Mouse (Mus musculus) activated CD4-positive, CD25-positive, alpha-beta regulatory T cell, adult 4 months (primary cell): ENCODE data around the gene Mif4gd. TPM values are rescaled to one million over a fixed set of nuclear protein-coding genes. Genes with fewer than 3 reads are reported as not detected.

Experiments
- ATAC-seq: one replicate; pipeline ENCODE4 v1.8.0; 2017
- polyA plus RNA-seq, 2 experiments: library from polyadenylated mRNA; unstranded; fragments of 100-300 nt; shearing (Covaris generic); gene quantifications; one replicate each; pipeline ENCODE4 v1.2.1; 2017

Mif4gd gene
- polyA plus RNA-seq, 2 experiments from 2014 or later, result 230 to 231 TPM

DNA sequence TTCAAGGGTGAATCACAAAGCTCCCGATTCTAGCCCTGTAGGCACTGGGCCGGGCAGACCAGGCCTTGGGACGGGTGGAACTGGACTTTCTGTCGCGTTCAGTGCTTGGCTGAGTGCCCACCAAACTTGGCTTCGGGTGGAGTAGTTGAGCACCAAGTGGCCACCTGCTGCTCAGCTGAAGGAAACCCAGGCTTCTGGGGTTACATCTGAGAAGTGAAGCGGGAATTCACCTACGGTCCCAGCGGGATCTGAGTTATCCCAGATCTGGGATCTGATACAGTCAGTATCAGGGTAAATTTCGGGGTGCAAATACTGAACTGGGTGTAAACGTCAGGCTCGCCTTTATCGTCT, 735 bp downstream of the Mif4gd start:
- no peak for ATAC-seq

DNA sequence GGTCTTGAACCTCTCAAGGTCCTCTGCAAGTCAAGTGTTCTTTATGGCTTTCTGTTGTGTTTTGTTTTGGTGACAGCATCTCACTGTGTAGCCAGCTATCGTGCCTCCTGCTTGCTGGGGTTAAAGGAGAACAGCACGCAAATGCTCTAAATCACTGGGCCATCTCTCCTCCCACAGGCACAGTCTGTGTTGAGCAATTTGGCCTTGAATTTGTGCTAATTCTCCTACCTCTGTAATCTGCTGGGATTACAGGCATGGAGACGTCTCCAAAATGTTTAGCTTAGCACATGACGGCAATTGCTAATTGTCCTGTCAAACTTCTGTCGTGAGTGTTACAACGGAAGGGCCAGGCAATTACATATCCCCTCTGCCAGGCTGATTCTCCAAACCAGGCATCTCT, 1.6 kb downstream of the Mif4gd start:
- no peak for ATAC-seq

DNA sequence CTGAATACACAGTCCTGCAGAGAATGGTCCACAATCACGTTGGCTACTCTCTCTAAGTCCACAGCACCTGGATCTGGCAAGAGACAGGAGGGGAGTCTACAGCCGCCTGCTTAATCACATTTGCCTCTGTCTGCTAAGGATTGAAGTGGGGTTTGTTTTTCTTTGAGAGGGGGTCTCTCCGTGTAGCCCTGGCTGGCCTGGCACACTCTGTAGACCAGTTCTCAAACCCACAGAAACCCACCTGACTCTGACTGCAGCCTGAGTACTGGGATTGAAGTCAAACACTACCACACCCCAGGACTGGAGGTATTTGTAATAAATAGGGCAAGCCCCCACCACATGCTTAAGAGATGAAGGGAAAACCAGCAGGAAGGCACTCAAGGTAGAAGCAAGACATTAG, 3.2 kb downstream of the Mif4gd start:
- no peak for ATAC-seq

DNA sequence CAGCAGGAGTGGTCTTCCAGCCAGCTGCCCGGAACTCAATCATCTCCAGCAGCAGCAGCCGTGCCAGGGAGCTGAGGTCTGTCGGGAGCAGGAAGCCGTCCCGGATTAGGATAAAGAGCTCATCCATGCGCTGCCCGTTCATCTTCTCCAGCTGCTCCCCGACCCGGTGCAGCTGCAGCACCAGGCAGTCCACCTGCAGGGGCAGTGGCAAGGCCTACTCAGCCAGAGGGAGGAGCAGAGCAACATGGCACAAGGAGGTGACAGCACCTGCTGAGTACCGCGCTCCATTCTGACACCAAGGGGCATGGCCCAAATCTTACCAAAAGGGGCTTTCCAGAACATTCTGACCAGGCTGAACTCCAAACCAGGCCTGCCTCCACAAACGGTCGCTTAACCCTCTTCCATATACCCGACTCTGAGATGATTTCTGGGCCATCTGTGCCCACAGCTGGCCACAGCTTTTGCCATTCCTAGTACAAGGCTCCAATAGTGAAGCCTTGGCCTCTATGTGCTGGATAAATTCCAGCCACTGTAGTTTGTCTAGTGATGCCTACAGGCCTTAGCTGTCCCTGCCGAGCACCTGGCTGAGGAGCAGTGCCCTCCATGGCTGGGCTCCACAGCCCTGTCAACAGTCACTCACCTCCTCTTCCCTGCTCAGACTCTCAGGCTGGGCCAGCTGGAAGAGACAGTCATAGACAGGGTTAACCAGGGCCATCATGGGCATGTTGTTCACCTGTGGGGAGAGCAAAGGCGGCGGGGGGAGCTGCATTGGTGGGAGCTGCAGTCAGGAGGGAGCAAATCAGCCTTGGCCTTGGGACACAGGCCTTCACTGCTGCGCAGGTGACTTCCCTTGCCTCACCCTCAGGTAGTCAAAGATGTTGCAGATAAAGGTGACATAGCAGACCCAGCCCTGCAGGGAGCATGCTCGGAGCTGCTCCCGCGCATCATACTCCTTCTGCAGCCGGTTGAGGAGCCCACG, 4.1 kb downstream of the Mif4gd start:
- ATAC-seq, result no peak

DNA sequence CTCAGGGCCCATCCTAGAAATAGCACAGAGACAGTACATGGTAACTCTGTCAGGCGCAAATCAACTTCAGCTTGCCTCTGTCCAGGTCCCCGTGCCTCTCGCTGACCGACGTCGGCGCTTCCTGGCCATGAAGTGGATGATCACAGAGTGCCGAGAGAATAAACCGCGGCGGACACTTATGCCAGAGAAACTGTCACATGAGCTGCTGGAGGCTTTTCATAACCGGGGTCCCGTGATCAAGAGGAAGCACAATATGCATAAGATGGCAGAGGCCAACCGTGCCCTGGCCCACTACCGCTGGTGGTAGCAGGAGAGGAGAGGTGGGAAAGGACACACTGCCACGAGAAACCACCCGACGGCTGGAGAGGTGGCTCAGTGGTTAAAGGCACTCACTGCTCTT, 6.0 kb downstream of the Mif4gd start:
- no peak for ATAC-seq

DNA sequence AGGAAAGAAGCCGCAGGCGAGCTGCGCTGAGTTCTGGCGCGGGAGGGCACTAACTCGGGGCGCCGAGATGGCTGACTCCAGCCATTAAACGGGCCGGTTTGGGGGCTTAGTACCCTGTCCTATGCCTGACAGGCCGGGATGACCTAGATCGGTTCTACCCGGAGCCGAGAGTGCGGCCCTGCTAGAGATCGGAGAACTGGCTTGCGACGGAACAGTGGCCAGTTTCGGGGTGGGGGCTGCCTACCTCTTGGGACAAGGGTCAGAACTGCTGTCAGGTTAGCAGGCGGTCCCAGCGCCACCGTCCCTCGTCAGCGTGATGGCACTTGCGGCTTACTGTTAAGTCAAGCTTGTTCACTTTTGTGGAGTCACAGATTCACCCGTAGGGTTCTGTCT, 8.5 kb downstream of the Mif4gd start:
- ATAC-seq, result no peak

DNA sequence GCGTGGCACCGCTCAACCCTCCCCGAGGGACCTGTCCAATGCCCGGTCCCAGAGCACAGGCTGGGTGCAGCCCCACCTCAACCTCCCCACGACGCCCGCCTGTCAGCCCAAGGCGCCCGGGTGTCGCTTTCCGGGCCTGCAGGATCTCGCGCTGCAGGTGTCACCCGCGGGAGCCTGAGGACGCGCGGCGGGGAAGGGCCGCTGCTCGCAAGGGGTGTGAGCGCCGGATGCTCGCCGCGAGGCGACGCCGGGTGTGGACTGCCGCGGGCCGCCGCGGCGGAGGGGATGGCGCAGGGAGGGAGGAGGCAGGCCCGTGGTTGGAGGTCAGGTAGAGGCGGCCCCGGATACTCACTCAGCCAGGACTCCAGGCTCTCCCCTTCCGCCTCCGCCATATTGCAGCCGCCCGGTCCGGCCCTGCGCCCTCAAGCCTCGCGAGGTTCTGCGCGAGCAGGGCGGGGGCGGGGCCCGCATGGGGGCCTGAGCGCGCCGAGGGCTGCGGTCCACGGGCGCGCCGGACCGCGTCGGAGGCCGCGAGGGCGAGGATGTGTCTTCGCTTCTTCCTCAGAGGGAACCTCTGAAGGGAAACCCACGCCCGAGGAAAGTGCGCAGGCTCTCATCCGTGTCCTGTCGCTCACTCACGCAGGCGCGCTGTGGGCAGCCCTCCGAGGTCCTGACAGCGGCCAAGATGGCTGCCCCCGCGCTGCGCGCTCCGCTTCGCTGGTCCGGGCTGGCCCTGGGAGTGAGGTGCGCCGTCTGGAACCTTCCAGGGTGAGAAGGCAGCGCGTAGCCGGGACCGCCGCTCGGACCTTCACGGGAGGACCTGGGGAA, 9.1 kb downstream of the Mif4gd start, which contains the start of the genes Mrps7 and Gga3:
TSS of gene Mrps7 (plus strand) at position 450 of the 828 bp plus-strand sequence.
TSS of gene Gga3 (minus strand) at position 576 of the 828 bp plus-strand sequence.
- ATAC-seq, result peak; percentile 92

DNA sequence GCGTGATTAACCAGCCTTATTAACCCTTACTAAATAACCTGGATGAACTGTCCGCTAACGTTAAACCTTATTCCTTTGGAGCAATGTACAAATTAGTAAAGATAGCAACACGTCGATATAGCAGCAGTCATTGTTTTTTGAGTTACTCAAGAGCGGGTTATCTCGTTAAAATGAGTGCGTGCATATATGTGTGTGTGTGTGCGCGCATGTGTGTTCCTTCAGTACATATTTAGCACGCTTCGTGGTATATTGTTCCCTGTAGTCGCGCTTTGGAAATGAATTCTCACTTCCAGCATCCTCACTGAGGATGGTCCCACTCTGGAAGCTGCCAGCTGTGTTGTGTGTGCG, 9.7 kb downstream of the Mif4gd start:
- no peak for ATAC-seq

DNA sequence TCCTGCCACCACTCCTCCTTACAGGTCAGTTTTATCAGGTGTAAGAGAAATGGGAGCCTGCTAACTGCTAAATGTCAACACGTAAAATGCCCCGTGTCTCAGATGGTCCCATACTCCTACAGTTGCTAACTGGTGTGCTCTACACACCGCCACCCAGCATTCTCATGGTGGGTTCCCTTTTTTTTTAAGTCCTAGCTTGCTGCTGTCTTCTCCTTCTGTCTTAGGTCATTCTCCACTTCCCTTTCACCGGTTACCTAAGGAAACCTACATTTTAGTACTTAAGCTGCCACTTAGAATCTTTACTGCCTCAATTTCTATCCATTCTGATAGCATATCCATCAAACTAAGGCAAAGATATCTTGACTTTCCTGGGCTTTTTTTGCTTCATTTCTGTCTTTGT, 11.6 kb downstream of the Mif4gd start:
- no peak for ATAC-seq

DNA sequence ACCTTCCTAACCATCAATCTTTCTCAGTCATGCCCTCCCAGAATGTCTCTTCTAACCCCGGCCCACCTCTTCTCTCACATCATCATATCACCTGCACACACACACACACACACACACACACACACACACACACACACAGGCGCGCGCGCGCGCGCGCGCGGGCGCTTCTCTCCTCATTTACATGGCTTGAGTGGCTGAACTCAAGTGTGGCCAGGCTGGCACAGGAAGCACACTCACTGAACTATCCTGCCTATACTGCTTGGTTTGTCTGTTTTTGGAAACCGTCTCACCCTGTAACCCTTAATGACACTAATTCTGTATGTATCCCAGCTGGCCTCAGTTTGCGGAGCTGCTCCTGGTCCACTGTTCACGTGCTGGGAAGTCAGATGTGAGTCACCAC, 12.0 kb downstream of the Mif4gd start:
- ATAC-seq, result no peak

DNA sequence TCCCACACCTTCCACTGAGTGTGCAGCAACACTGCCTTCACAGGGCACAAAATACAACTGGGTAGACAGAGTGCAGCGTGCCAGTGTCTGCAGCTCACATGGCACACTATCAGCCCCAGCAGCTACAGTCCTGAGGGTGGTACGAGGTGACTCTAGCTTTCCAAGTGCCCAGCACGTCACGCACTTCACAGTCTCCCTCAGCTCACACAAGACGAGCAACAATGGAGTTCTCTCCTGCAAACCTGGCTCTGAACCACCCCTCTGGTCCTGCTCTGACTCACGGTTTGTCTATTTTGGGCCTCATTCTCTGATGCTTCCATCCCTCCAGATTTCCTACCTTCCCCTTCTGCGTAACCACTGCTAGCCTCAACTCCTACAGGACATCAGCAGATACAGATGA, 13.0 kb downstream of the Mif4gd start:
- no peak for ATAC-seq

DNA sequence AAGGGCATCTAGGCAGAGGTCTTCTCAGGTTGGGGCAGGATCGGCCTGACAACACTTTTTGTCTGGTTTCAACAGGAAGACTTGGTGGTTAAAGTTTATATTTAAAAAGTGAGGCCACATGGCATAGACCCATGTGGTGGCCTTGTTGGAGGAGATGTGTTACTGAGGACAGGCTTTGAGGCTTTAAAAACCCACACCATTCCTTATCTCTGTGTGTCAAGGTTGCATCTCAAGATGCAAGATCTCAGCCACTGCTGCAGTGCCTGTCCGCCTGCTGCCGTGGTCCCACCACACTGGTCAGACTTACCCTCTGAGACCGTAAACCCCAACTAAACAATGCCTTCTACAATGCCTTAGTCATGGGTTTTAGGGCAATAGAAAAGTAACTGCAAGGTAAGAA, 14.5 kb downstream of the Mif4gd start:
- ATAC-seq, result no peak

DNA sequence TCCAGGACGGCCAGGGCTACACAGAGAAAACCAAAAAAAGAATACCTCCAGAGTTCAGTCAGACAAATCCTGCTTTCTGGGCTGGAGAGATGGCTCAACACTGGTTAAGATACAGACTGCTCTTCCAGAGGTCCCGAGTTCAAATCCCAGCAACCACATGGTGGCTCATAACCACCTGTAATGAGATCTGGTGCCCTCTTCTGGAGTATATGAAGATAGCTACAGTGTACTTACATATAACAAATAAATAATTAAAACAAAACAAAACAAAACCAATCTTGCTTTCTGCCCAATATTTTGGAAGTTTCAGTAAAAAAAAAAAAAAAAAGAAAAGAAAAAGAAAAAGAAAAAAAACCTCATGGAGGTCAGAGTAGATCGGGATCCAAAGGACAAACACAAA, 17.6 kb downstream of the Mif4gd start:
- no peak for ATAC-seq

DNA sequence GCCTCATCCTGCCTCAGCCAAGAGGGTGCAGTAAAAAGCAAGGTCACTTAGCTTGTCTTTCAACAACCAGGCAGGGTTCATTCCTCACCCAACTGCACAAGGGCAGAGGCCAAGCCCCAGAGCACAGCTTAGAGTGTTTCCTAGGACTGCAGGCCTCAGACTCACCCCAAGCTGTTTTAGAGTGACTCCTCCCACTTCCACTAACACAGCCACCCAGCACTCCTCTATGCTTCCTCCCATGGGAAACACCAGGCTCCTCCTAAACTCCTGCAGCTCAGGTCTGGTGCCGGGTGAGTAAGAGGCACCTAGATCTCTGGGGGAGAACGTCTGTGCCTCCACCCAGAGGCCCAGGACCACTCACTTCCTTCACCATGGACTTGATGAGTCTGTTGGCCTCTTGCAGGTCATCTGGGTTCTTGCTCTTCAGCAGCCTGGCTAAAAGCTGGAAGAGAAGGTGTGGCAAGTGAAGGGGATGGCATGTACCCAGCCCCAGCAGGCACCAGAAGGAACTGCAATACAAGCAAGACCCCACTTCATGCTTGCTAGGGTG, 22.2 kb downstream of the Mif4gd start:
- no peak for ATAC-seq

DNA sequence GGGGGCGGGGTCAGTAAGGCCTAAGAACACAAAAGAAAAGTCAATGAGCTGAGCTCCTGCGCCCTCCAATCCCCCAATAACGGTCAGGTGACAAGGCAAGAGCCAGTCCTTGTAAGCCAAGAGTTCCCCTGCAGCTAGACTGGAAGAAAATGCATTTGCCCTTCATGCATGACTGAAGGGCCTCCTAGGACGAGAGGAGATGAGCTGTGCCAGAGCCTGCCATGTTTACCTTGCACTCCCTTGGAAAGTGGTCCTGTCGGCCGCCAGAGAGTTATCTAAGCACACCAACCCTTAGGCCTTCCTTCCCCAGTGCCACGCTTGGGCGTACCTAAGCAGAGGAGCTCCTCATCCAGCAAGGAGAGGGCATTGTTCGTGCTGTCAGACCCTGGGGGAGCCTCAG, 24.8 kb downstream of the Mif4gd start:
- ATAC-seq, result no peak

DNA sequence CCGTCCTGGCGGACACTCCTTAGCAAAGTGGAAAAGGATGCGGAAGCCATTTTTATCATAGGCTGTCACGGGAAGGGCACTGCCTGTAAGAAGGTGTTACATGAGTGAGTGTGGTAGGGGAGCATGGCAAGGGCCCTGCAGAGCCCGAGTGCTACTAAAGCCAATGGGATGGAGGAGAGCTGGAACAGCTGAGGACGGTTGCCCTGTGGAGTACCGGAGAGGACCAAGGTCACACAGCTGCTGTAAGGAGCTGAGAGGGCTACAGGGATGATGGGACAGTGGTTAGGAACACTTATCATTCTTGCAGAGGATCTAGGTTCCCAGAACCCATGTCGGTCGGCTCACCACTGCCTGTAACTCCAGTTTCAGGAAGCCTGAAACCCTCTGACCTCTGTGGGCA, 26.4 kb downstream of the Mif4gd start:
- ATAC-seq, result no peak

DNA sequence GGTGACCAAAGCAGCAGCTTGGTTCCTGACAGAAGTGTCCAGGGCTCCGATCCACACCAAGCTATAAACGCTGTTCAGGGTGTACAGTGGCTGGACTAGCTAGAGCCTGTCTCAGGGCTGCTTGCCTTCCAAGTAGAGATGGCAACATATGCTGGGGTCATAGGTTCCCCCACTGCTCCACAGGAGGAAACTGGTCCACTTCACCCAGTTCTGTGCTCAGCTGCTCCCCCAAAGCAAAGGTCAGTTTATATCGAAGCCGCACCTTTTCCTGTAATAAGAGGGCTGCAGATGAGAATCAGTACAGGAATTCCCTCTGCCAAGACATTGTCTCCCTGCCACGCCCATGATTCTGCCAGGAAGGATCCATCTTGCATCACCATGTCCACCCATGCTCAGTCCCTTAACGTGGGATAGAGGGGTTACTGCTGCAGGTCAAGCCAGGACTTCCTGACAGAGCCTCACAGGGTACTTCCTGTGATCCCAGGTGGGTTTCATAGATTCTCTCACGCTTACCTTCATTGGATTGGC, 27.1 kb downstream of the Mif4gd start:
- ATAC-seq, result no peak

DNA sequence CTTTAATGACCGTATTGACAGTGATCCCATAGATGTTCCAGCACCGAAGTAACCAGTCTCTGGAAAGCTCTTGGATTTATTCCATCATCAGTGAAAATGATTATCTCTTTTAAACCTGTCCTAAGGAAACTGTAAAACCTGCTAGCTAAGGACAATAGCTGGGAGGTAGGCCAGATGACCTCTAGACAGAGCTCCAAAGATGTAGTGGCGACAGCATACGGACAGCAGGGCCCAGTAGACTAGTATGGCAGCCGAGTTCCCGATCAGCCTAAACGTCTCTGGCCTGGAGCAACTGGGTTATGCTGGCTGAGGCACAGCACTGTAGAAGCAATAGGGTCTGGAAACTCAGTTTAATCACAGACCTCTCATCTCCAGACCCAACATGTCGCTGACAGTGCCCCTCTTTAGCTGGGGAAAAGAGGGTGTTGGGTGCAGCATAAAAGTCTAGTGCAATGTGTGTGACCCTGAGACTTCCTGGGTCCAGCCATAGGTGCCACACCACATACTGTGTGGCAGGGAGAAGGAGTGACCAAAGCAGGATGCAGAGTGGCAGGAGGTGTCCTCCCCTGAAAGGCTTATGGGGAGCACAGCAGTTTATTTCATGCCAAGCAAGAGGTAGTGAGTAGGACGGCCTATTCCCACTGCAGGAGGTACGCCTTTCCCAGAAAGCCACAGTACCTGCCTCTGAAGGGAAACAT, 28.2 kb downstream of the Mif4gd start:
- ATAC-seq, result no peak

DNA sequence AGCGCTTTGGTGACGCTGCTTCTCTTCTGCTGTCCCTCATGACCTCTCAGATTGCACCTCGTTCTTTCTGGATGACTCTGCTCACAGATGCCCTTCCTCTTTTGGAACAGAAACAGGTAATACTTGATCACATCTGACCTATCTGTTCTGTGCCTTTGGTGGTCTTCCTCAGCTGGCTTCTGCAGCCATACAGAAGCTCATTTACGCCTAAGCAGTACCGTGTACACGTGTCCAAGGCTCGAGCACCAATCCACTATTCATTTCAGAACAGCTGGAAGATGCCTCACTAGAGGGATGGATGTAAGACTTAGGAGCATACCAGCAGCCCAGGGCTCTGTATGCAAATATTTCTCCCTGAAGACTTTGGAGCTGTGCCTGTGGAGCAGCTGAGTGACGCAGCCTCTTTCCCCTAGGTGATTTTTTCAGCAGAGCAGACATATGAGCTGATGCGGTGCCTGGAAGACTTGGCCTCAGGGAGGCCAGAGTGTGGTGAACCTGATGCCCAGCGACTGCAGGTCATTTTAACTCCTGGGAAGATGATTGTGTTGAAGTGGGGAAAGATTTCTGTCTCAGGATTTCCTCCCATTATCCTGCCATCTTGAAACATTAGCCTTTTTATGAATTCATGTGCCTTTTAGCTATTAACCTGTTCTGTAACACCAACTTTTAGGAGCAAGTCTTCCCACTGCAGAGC, 29.7 kb downstream of the Mif4gd start:
- no peak for ATAC-seq

DNA sequence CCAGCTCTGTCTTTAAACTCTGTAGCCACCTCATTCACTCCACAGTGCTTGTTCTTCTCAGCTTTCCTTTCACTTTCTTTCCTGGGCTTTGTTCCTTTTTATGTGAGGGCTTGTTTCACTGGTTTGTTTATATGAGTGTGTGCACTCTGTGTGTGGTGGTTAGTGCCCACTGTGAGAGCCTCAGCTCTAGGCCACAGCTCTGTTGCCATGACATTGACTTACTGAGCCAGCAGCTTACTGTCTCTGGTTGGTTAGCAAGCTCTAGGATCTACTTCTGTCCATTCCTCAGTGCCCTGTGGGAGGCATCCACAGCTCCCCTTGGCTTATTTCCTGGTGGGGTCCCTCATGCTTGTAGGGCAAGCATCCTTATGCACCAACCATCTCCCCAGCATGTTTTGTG, 33.7 kb downstream of the Mif4gd start:
- ATAC-seq, result no peak

DNA sequence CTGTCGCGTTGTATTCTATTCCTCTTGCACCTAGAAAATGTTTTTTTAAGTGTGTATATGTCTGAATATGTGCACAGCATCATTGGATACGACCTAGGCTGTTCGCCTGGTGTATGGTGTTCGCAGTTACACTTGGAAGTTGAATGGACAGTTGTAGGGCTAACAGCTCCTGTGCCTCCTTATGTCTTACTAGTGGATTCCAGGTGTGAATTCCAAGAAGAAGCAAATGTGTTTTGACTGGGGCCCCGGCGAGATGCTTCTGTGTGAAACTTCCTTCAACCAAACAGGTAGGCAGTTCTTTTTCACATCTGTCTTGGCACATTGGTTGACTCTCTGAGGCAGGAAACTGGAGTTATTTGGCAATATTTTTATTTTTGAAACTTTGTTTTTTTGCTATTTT, 47.8 kb downstream of the Mif4gd start:
- no peak for ATAC-seq
